ENCODE assay signal across 8 mouse cellular contexts in the genomic region with DNA sequence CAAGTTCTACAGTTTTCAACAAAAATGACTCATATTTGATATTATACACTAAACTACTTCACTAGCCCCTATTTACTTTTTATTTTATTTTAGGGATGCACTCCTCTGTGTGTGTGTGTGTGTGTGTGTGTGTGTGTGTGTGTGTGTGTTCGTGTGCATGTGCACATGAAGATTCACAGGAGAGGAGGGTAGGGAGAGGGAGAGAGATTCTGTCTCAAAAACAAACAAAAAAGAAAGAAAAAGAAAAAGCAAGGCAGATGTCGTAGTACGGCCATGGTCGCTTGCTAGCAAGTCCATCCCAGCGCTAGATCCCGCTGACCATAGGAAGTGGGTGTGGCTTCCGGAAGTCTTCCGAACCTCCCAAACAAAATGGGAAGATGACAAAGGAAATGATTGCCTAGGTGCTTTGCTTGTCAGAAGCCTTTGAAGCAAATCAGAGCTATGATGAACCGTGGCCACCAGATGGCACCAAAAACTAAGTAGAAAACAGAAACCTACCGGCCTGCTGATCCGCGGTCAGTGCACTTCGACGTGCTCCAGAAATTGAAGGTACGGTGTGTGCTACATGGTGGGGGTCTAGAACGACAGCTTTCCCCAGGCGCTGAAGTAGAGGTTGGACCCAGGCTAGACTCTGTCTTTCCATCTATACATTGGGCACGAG. TPM values are rescaled to one million over a fixed set of nuclear protein-coding genes. Genes with fewer than 3 reads are reported as not detected.
A peak's percentile ranks its signal among the peaks of the same experiment; 100 is the strongest.
DNase-seq lines count a peak whose midpoint lies in the region; ATAC-seq and TF ChIP-seq lines count a peak whose summit lies in the region.

No protein-coding gene starts in this region.

- intact Hi-C loops in left cerebral cortex, postnatal 4 days (cut with DNase I) = loop anchor here (5.0 kb wide), 1 partner anchor 152 kb away; no protein-coding TSS in a partner anchor

- no peaks in the 10 kb centered on the region for H3K36me3 ChIP-seq in embryonic facial prominence, embryonic 10.5 days (replicated peaks)
- no peaks in the 10 kb centered on the region for H3K36me3 ChIP-seq in intestine, postnatal 0 days (ENCODE audit: control insufficient read depth, insufficient read depth)
- no peaks in the 10 kb centered on the region for H3K36me3 ChIP-seq in midbrain, embryonic 11.5 days (ENCODE audit: control insufficient read depth, insufficient read depth, low read length)

- peak overlapping the region; percentile 52 for H3K4me2 ChIP-seq in intestine, postnatal 0 days (replicated peaks; ENCODE audit: low read depth)
- H3K4me2 ChIP-seq in midbrain, embryonic 11.5 days = peak overlapping the region; percentile 37

- H3K9me3 ChIP-seq in embryonic facial prominence, embryonic 10.5 days = no peaks in the 10 kb centered on the region
- H3K9me3 ChIP-seq in intestine, postnatal 0 days (ENCODE audit: control insufficient read depth) = no peaks in the 10 kb centered on the region
- no peaks in the 10 kb centered on the region for H3K9me3 ChIP-seq in midbrain, embryonic 11.5 days (ENCODE audit: control insufficient read depth, low read length)

- 0 out of 2 replicates have a peak overlapping the region, but pooled peaks have one; percentile 55 for H3K27ac ChIP-seq in embryonic facial prominence, embryonic 10.5 days (replicated peaks)
- no peak overlapping the region for H3K27ac ChIP-seq in intestine, postnatal 0 days (ENCODE audit: low read depth, low read length)
- H3K27ac ChIP-seq in midbrain, embryonic 11.5 days (ENCODE audit: low read depth, low read length) = no peak overlapping the region

- 4% methylated on average over 18 of the region's 18 CpGs for WGBS in embryonic facial prominence, embryonic 10.5 days
- 3% methylated on average over 18 of the region's 18 CpGs for WGBS in intestine, postnatal 0 days
- 6% methylated on average over 18 of the region's 18 CpGs for WGBS in midbrain, embryonic 11.5 days

- H3K9ac ChIP-seq in intestine, postnatal 0 days (ENCODE audit: low read depth, low read length) = no peak overlapping the region
- peak overlapping the region; percentile 16; the same call in 1 of the 2 replicates for H3K9ac ChIP-seq in midbrain, embryonic 11.5 days (ENCODE audit: low read length)

- H3K27me3 ChIP-seq in embryonic facial prominence, embryonic 10.5 days (replicated peaks; ENCODE audit: low read depth, poor library complexity, severe bottlenecking) = peaks cover 10% of the 10 kb centered on the region
- no peaks in the 10 kb centered on the region for H3K27me3 ChIP-seq in intestine, postnatal 0 days (replicated peaks; ENCODE audit: control insufficient read depth, insufficient read depth, low read length)
- no peaks in the 10 kb centered on the region for H3K27me3 ChIP-seq in midbrain, embryonic 11.5 days (ENCODE audit: control insufficient read depth, insufficient read depth, low read length)

- DNase-seq in adrenal gland, postnatal 14 days = peak; percentile 87
- DNase-seq in embryonic facial prominence, embryonic 10.5 days (ENCODE audit: low spot score) = peak; percentile 83
- peak; percentile 85 for DNase-seq in left cerebral cortex, postnatal 4 days
- DNase-seq in midbrain, embryonic 11.5 days (ENCODE audit: low spot score, missing footprints) = peak; percentile 98
- peak; percentile 80 for DNase-seq in right cerebral cortex, postnatal 4 days
- DNase-seq in yolk sac, embryonic 10.5 days (ENCODE audit: low spot score) = peak; percentile 78

- peak overlapping the region; percentile 38 for H3K4me3 ChIP-seq in embryonic facial prominence, embryonic 10.5 days
- H3K4me3 ChIP-seq in intestine, postnatal 0 days (ENCODE audit: low read depth, low read length) = peak overlapping the region; percentile 7; the same call in 1 of the 2 replicates
- H3K4me3 ChIP-seq in midbrain, embryonic 11.5 days (ENCODE audit: low read depth, low read length) = no peak overlapping the region

- ATAC-seq in granulocyte monocyte progenitor cell, adult 5-6 weeks (replicated peaks; ENCODE audit: poor library complexity, severe bottlenecking) = peak; percentile 90
- peak; percentile 31; the same call in 1 of the 2 replicates for ATAC-seq in intestine, postnatal 0 days
- ATAC-seq in midbrain, embryonic 11.5 days (ENCODE audit: low FRiP score) = peak; percentile 78; the same call in 1 of the 2 replicates

- 0 out of 2 replicates have a peak, but pooled peaks cover 6% of the 10 kb centered on the region for H3K4me1 ChIP-seq in embryonic facial prominence, embryonic 10.5 days
- no peaks in the 10 kb centered on the region for H3K4me1 ChIP-seq in intestine, postnatal 0 days (replicated peaks; ENCODE audit: control insufficient read depth, insufficient read depth, low read length)
- no peaks in the 10 kb centered on the region for H3K4me1 ChIP-seq in midbrain, embryonic 11.5 days (ENCODE audit: control insufficient read depth, insufficient read depth, low read length)

- TF ChIP-seq CTCF in intestine, postnatal 0 days (IDR thresholded peaks at IDR 0.05; ENCODE audit: low read depth) = peak; percentile 91

RNA-seq across cellular contexts. Expression of gene Spns3, which starts 20.1 kb away (rescaled TPM):
- 0.15 and 0.49 TPM in 2 replicates for total RNA-seq in adrenal gland, postnatal 14 days (2021)
- polyA plus RNA-seq in embryonic facial prominence, embryonic 10.5 days (2016; fragmentation: Nextera tagmentation; extraction: Ambion mirVana) = 0.04 and 0.14 TPM in 2 replicates
- total RNA-seq in granulocyte monocyte progenitor cell, adult 5-6 weeks (2014; fragmentation: Nextera tagmentation) = 32.1 and 46.2 TPM in 2 replicates
- 21.8 and 23.0 TPM in 2 replicates for total RNA-seq in granulocyte monocyte progenitor cell, adult 5-6 weeks (2017)
- 11.1 and 12.2 TPM in 2 replicates for polyA plus RNA-seq in intestine, postnatal 0 days (2015; fragmentation: Nextera tagmentation; extraction: Ambion mirVana)
- under 1 TPM; 0.18 to 0.26 TPM for total RNA-seq in left cerebral cortex, postnatal 4 days (2021)
- polyA plus RNA-seq in midbrain, embryonic 11.5 days (2014; fragmentation: Nextera tagmentation; extraction: Ambion mirVana) = not detected in 2 replicates

RNA-seq across cellular contexts. Expression of gene Ube2g1, which starts 36.6 kb away (rescaled TPM):
- total RNA-seq in adrenal gland, postnatal 14 days (2021) = 44.8 and 46.8 TPM in 2 replicates
- polyA plus RNA-seq in embryonic facial prominence, embryonic 10.5 days (2016; fragmentation: Nextera tagmentation; extraction: Ambion mirVana) = 89.0 and 91.5 TPM in 2 replicates
- 30.1 and 39.5 TPM in 2 replicates for total RNA-seq in granulocyte monocyte progenitor cell, adult 5-6 weeks (2014; fragmentation: Nextera tagmentation)
- 32.3 and 37.7 TPM in 2 replicates for total RNA-seq in granulocyte monocyte progenitor cell, adult 5-6 weeks (2017)
- polyA plus RNA-seq in intestine, postnatal 0 days (2015; fragmentation: Nextera tagmentation; extraction: Ambion mirVana) = 34.2 and 36.2 TPM in 2 replicates
- total RNA-seq in left cerebral cortex, postnatal 4 days (2021) = 10 to 100 TPM; 65.6 to 72.0 TPM
- polyA plus RNA-seq in midbrain, embryonic 11.5 days (2014; fragmentation: Nextera tagmentation; extraction: Ambion mirVana) = 121 and 137 TPM in 2 replicates

Comparison
In these comparisons a context has a peak if more than half of its experiments do, and no peak if none do; other contexts are left out.
1. ATAC-seq: peak in every context shown above with its lines; median percentile 90 in granulocyte monocyte progenitor cell, adult 5-6 weeks; 78 in midbrain, embryonic 11.5 days; 31 in intestine, postnatal 0 days.
2. RNA of gene Spns3, which starts 20.1 kb away (total RNA-seq): 21.8 to 46.2 TPM in granulocyte monocyte progenitor cell, adult 5-6 weeks; 0.18 to 0.26 TPM in left cerebral cortex, postnatal 4 days and 0.15 to 0.49 TPM in adrenal gland, postnatal 14 days; every median in the first group is over 10 times any median in the second.
3. Peak in every context shown above with its lines, with median percentiles within 50 percentile points of each other: DNase-seq.